Mouse (Mus musculus): ENCODE results near the gene Alg9.
"Not testable (repeated sequence)": the region's sequence is repeated elsewhere in the genome, so short reads cannot be mapped to it uniquely, and the experiment has no call there.

The Alg9 gene

GRCm38 (mm10) chr9:50816512-50816911, 41.7 kb downstream of the Alg9 start:
- DNase-seq (ENCODE audit: low spot score): no peak

- DNase-seq (ENCODE audit: low spot score): no peak
Observed at GRCm38 (mm10) chr9:50818050-50818449, 43.2 kb downstream of the Alg9 start.

GRCm38 (mm10) chr9:50819716-50820115, 44.9 kb downstream of the Alg9 start:
- no peak for DNase-seq (ENCODE audit: low spot score)

GRCm38 (mm10) chr9:50821651-50822050, 46.8 kb downstream of the Alg9 start:
- no peak for DNase-seq (ENCODE audit: low spot score)

- DNase-seq (ENCODE audit: low spot score): no peak
Observed at GRCm38 (mm10) chr9:50822216-50822615, 47.4 kb downstream of the Alg9 start.

- DNase-seq (ENCODE audit: low spot score): no peak
Observed at GRCm38 (mm10) chr9:50823779-50824453, 49.1 kb downstream of the Alg9 start.

- DNase-seq (ENCODE audit: low spot score): no peak
Observed at GRCm38 (mm10) chr9:50831514-50831913, 56.7 kb downstream of the Alg9 start.

GRCm38 (mm10) chr9:50832162-50832561, 57.3 kb downstream of the Alg9 start:
- DNase-seq (ENCODE audit: low spot score): no peak

- DNase-seq (ENCODE audit: low spot score): not testable (repeated sequence)
Observed at GRCm38 (mm10) chr9:50832582-50832981, 57.8 kb downstream of the Alg9 start.

GRCm38 (mm10) chr9:50833786-50834185, 59.0 kb downstream of the Alg9 start:
- no peak for DNase-seq (ENCODE audit: low spot score)

- no peak for DNase-seq (ENCODE audit: low spot score)
Observed at GRCm38 (mm10) chr9:50835068-50835705, 60.4 kb downstream of the Alg9 start.

- no peak for DNase-seq (ENCODE audit: low spot score)
Observed at GRCm38 (mm10) chr9:50836097-50836496, 61.3 kb downstream of the Alg9 start.

- no peak for DNase-seq (ENCODE audit: low spot score)
Observed at GRCm38 (mm10) chr9:50841079-50841789, 66.4 kb downstream of the Alg9 start.

- DNase-seq (ENCODE audit: low spot score): no peak
Observed at GRCm38 (mm10) chr9:50845081-50845480, 70.3 kb downstream of the Alg9 start, which contains the start of gene Ppp2r1b. Gene Ppp2r1b, plus strand, starts transcription at chr9:50845301.

GRCm38 (mm10) chr9:50845547-50845946, 70.7 kb downstream of the Alg9 start:
- DNase-seq (ENCODE audit: low spot score): peak; percentile 30

- no peak for DNase-seq (ENCODE audit: low spot score)
Observed at GRCm38 (mm10) chr9:50847133-50847532, 72.3 kb downstream of the Alg9 start.

- DNase-seq (ENCODE audit: low spot score): no peak
Observed at GRCm38 (mm10) chr9:50847606-50848368, 73.0 kb downstream of the Alg9 start.

- DNase-seq (ENCODE audit: low spot score): no peak
Observed at GRCm38 (mm10) chr9:50848821-50849220, 74.0 kb downstream of the Alg9 start.

GRCm38 (mm10) chr9:50849249-50849648, 74.4 kb downstream of the Alg9 start:
- DNase-seq (ENCODE audit: low spot score): peak; percentile 94

GRCm38 (mm10) chr9:50849755-50850154, 74.9 kb downstream of the Alg9 start:
- DNase-seq (ENCODE audit: low spot score): no peak

- peak; percentile 18 for DNase-seq (ENCODE audit: low spot score)
Observed at GRCm38 (mm10) chr9:50850271-50850670, 75.5 kb downstream of the Alg9 start.

GRCm38 (mm10) chr9:50850713-50851112, 75.9 kb downstream of the Alg9 start:
- no peak for DNase-seq (ENCODE audit: low spot score)

Measured in embryo, embryonic 10 days (tissue).